Comparison of ENCODE assay signal across 10 mouse cellular contexts in the genomic region with DNA sequence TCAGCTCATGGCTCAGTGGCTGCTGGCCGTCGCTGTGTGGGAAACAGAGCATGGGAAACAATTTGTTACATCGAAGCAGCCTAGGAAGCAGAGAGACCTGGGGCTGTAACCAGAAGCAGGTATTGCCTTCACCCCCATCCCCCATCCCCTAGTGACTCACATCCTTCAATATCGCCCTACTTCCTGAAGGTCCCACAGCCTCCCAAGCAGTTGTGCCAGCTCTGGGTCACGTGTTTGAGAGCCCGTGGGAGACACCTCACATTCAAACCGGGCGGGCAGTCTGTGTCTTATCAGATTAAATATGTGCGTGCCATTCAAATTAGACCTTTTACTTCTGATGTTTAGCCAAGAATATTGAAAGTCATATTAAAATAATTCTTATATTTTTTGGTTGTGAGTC. TPM values are rescaled to one million over a fixed set of nuclear protein-coding genes. Genes with fewer than 3 reads are reported as not detected.
DNase-seq lines count a peak whose midpoint lies in the region; ATAC-seq lines count a peak whose summit lies in the region.
"Had no signal": no experiment of that assay in that cellular context is flagged by ENCODE, and none has a peak within 500 bp of the region (broad histone marks: within the 10 kb centered on the region; RNA-seq: fewer than 3 reads in every experiment).

No protein-coding gene starts in this region.

- peak; percentile 90 for ATAC-seq in granulocyte monocyte progenitor cell, adult 5-6 weeks (replicated peaks; ENCODE audit: poor library complexity, severe bottlenecking)
- ATAC-seq in forebrain, embryonic 11.5 days (replicated peaks; ENCODE audit: low FRiP score) = no peak

- no peaks in the 10 kb centered on the region for H3K4me1 ChIP-seq in forebrain, embryonic 11.5 days (replicated peaks; ENCODE audit: control insufficient read depth, insufficient read depth, low read length)
- H3K4me1 ChIP-seq: embryonic facial prominence, embryonic 15.5 days; neural tube, embryonic 15.5 days had no signal

- H3K36me3 ChIP-seq in forebrain, embryonic 11.5 days (ENCODE audit: control insufficient read depth, insufficient read depth, low read length) = no peaks in the 10 kb centered on the region
- H3K36me3 ChIP-seq: embryonic facial prominence, embryonic 15.5 days; neural tube, embryonic 15.5 days had no signal

- H3K9ac ChIP-seq in forebrain, embryonic 11.5 days (ENCODE audit: low read length) = no peak overlapping the region
- H3K9ac ChIP-seq: embryonic facial prominence, embryonic 15.5 days; neural tube, embryonic 15.5 days had no signal

- H3K4me3 ChIP-seq in forebrain, embryonic 11.5 days (ENCODE audit: low read depth, low read length) = no peak overlapping the region
- H3K4me3 ChIP-seq: embryonic facial prominence, embryonic 15.5 days; neural tube, embryonic 15.5 days had no signal

- peak; percentile 49 for DNase-seq in 3134 (ENCODE audit: extremely low read depth, insufficient read length, low spot score)
- DNase-seq in 3T3-L1 (ENCODE audit: low read depth, low spot score) = peak; percentile 44
- peak; percentile 26 to 42 for DNase-seq in kidney, postnatal 4 days
- no peak for DNase-seq in forebrain, embryonic 11.5 days (ENCODE audit: low spot score)
- no peak for DNase-seq in yolk sac, embryonic 10.5 days (ENCODE audit: low spot score)
- no peak for DNase-seq in left cerebral cortex, postnatal 25 days (ENCODE audit: low spot score in 2 of 2)

- H3K27me3 ChIP-seq in forebrain, embryonic 11.5 days (ENCODE audit: control insufficient read depth, insufficient read depth, low read length) = no peaks in the 10 kb centered on the region
- H3K27me3 ChIP-seq: embryonic facial prominence, embryonic 15.5 days; neural tube, embryonic 15.5 days had no signal

- no peak overlapping the region for H3K4me2 ChIP-seq in forebrain, embryonic 11.5 days (ENCODE audit: low read depth, low read length, severe bottlenecking)
- H3K4me2 ChIP-seq: embryonic facial prominence, embryonic 15.5 days; liver, embryonic 11.5 days; neural tube, embryonic 15.5 days had no signal

- intact Hi-C loops in left cerebral cortex, postnatal 25 days (cut with DNase I) = no loop called here

- 85% methylated on average over 9 of the region's 9 CpGs for WGBS in forebrain, embryonic 11.5 days

- no peaks in the 10 kb centered on the region for H3K9me3 ChIP-seq in forebrain, embryonic 11.5 days (ENCODE audit: control insufficient read depth, low read length)
- H3K9me3 ChIP-seq: embryonic facial prominence, embryonic 15.5 days; neural tube, embryonic 15.5 days had no signal

- H3K27ac ChIP-seq in forebrain, embryonic 11.5 days (ENCODE audit: low read depth, low read length) = no peak overlapping the region
- H3K27ac ChIP-seq: embryonic facial prominence, embryonic 15.5 days; neural tube, embryonic 15.5 days had no signal

RNA-seq across cellular contexts. Expression of gene Casp3, which starts 34.8 kb away (rescaled TPM):
- 31.1 and 33.6 TPM in 2 replicates for total RNA-seq in granulocyte monocyte progenitor cell, adult 5-6 weeks (2014; fragmentation: Nextera tagmentation)
- 54.1 and 64.2 TPM in 2 replicates for total RNA-seq in granulocyte monocyte progenitor cell, adult 5-6 weeks (2017)
- 136 and 144 TPM in 2 replicates for polyA plus RNA-seq in forebrain, embryonic 11.5 days (2014; fragmentation: Nextera tagmentation; extraction: Ambion mirVana)
- 10 to 100 TPM; 14.5 to 17.3 TPM for total RNA-seq in left cerebral cortex, postnatal 25 days (2021)

RNA-seq across cellular contexts. Expression of gene Primpol, which starts 34.9 kb away (rescaled TPM):
- total RNA-seq in granulocyte monocyte progenitor cell, adult 5-6 weeks (2014; fragmentation: Nextera tagmentation) = 6.8 and 9.7 TPM in 2 replicates
- 10.9 and 11.4 TPM in 2 replicates for total RNA-seq in granulocyte monocyte progenitor cell, adult 5-6 weeks (2017)
- 7.9 and 14.9 TPM in 2 replicates for polyA plus RNA-seq in forebrain, embryonic 11.5 days (2014; fragmentation: Nextera tagmentation; extraction: Ambion mirVana)
- 1 to 10 TPM; 3.6 to 4.3 TPM for total RNA-seq in left cerebral cortex, postnatal 25 days (2021)

Comparison
In these comparisons a context has a peak if more than half of its experiments do, and no peak if none do; other contexts are left out.
1. DNase-seq: peak in 3134 (single experiment), 3T3-L1 (single experiment) and kidney, postnatal 4 days (2 of 2); none in forebrain, embryonic 11.5 days (single experiment), yolk sac, embryonic 10.5 days (single experiment) and left cerebral cortex, postnatal 25 days (0 of 2).